Mouse (Mus musculus) heart, embryonic 11.5 days (tissue): Measurements from ENCODE around the gene Mtrr. TPM values are rescaled to one million over a fixed set of nuclear protein-coding genes. Genes with fewer than 3 reads are reported as not detected.

Experiments used
- polyA plus RNA-seq: library from polyadenylated mRNA; unstranded; fragments of >200 nt; fragmentation: Nextera tagmentation; extraction: Ambion mirVana; gene quantifications from 2 replicates; pipeline ENCODE4 v1.2.1, GENCODE M21; 2014

The Mtrr gene
- polyA plus RNA-seq, 1 experiment from 2014 or later, result 20.9 TPM

Other genes with a start within 250 kb of the Mtrr start
- gene Fastkd3, start 85 bp upstream of the Mtrr start, polyA plus RNA-seq, result 22.3 and 24.9 TPM in 2 replicates
- 0.39 and 0.58 TPM in 2 replicates for gene 1700001L19Rik, start 15.3 kb upstream of the Mtrr start, polyA plus RNA-seq